Comparison of ENCODE assay signal across 8 mouse cellular contexts in the genomic region with DNA sequence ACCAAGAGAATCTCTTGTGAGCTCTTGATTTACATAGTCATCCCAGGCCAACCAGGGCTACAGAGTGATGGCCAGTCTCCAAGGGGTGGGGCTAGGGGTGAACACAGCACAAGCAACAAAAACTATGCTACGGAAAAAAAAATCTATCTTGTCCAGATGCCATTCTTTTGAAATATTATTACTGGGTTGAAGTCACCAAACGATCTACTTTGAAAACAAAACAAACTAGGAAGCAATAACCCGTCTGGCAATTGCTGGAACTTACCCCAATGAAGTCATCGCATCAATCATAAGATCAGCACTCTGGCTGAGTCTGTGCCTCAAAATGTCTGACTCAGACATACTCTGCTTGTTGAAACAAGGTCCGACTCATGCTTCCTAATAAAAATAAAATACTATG. TPM values are rescaled to one million over a fixed set of nuclear protein-coding genes. Genes with fewer than 3 reads are reported as not detected.
DNase-seq lines count a peak whose midpoint lies in the region; ATAC-seq and TF ChIP-seq lines count a peak whose summit lies in the region.

No protein-coding gene starts in this region.

- H3K9me3 ChIP-seq in forebrain, postnatal 0 days (ENCODE audit: low read length) = no peaks in the 10 kb centered on the region
- H3K9me3 ChIP-seq in hindbrain, embryonic 13.5 days = no peaks in the 10 kb centered on the region

- DNase-seq in monocyte, adult 2 months (ENCODE audit: low read depth in 1 of 2, low spot score in 2 of 2) = peak; percentile 28 to 43
- DNase-seq in cerebellum, adult 2 months = peak; percentile 64 to 79
- peak; percentile 65 for DNase-seq in forebrain, postnatal 0 days
- peak; percentile 49 to 55 for DNase-seq in layer of hippocampus, postnatal 10 days (ENCODE audit: low spot score in 2 of 2)
- DNase-seq in lung, postnatal 25 days (ENCODE audit: low spot score) = peak; percentile 79
- DNase-seq in right cerebral cortex, postnatal 4 days = peak; percentile 41

- no peaks in the 10 kb centered on the region for H3K4me1 ChIP-seq in cerebellum, adult 2 months (ENCODE audit: control insufficient read depth, insufficient read depth, low read length)
- peaks cover 24% of the 10 kb centered on the region for H3K4me1 ChIP-seq in forebrain, postnatal 0 days (ENCODE audit: insufficient read depth)
- H3K4me1 ChIP-seq in hindbrain, embryonic 13.5 days (replicated peaks) = peaks cover 30% of the 10 kb centered on the region

- peak overlapping the region; percentile 98 for H3K9ac ChIP-seq in forebrain, postnatal 0 days
- peak overlapping the region; percentile 94 for H3K9ac ChIP-seq in hindbrain, embryonic 13.5 days

- H3K4me3 ChIP-seq in cerebellum, adult 2 months (replicated peaks; ENCODE audit: insufficient read depth, low read depth, low read length) = peak overlapping the region; percentile 25
- peak overlapping the region; percentile 72 for H3K4me3 ChIP-seq in forebrain, postnatal 0 days (ENCODE audit: low read depth, low read length)
- H3K4me3 ChIP-seq in hindbrain, embryonic 13.5 days = peak overlapping the region; percentile 70

- H3K27ac ChIP-seq in cerebellum, adult 2 months (ENCODE audit: insufficient read depth, low read length) = peak overlapping the region; percentile 89; the same call in 1 of the 2 replicates
- H3K27ac ChIP-seq in forebrain, postnatal 0 days (ENCODE audit: low read depth, low read length) = peak overlapping the region; percentile 99
- peak overlapping the region; percentile 100 for H3K27ac ChIP-seq in hindbrain, embryonic 13.5 days

- no peak for TF ChIP-seq CTCF in cerebellum, adult 2 months (IDR thresholded peaks at IDR 0.05; ENCODE audit: borderline replicate concordance, insufficient read depth, low read depth, low read length)
- TF ChIP-seq CTCF in forebrain, postnatal 0 days (IDR thresholded peaks at IDR 0.05; ENCODE audit: low read depth) = no peak

- ATAC-seq in monocyte, adult 5-6 weeks (replicated peaks; ENCODE audit: insufficient number of reproducible peaks, low FRiP score, low TSS enrichment, poor library complexity, severe bottlenecking) = no peak
- no peak for ATAC-seq in forebrain, postnatal 0 days
- no peak for ATAC-seq in hindbrain, embryonic 13.5 days (ENCODE audit: low FRiP score)

- H3K27me3 ChIP-seq in cerebellum, adult 2 months (ENCODE audit: control insufficient read depth, insufficient read depth, low read length) = no peaks in the 10 kb centered on the region
- no peaks in the 10 kb centered on the region for H3K27me3 ChIP-seq in forebrain, postnatal 0 days (ENCODE audit: insufficient read depth, low read length)
- H3K27me3 ChIP-seq in hindbrain, embryonic 13.5 days = no peaks in the 10 kb centered on the region

- H3K36me3 ChIP-seq in forebrain, postnatal 0 days (ENCODE audit: insufficient read depth) = peaks cover 14% of the 10 kb centered on the region; the same call in 1 of the 2 replicates
- peaks cover 16% of the 10 kb centered on the region for H3K36me3 ChIP-seq in hindbrain, embryonic 13.5 days

- H3K4me2 ChIP-seq in forebrain, postnatal 0 days (ENCODE audit: low read depth) = peak overlapping the region; percentile 82
- peak overlapping the region; percentile 70 for H3K4me2 ChIP-seq in hindbrain, embryonic 13.5 days

- peak; percentile 16; the same call in 1 of the 2 replicates for TF ChIP-seq POLR2A in cerebellum, adult 2 months (IDR thresholded peaks at IDR 0.05; ENCODE audit: borderline replicate concordance, insufficient read depth, low read length)

- WGBS in cerebellum, adult 2 months = under 1% methylated on average over 5 of the region's 5 CpGs
- WGBS in forebrain, postnatal 0 days = 4% methylated on average over 5 of the region's 5 CpGs
- WGBS in hindbrain, embryonic 13.5 days = 24% methylated on average over 5 of the region's 5 CpGs

RNA-seq across cellular contexts. Expression of gene Ubb, which starts 1.2 kb away (rescaled TPM):
- 1,289 to 1,782 TPM (median 1,376 TPM) in 3 replicates for total RNA-seq in monocyte, adult 5-6 weeks (2017)
- polyA plus RNA-seq in cerebellum, adult 2 months (2012; rRNA removed) = 3,782 and 4,320 TPM in 2 replicates
- total RNA-seq in forebrain, postnatal 0 days (2014; rRNA removed) = 1,115 and 1,190 TPM in 2 replicates
- 4,663 and 5,112 TPM in 2 replicates for polyA plus RNA-seq in forebrain, postnatal 0 days (2015; fragmentation: Nextera tagmentation; extraction: Ambion mirVana)
- polyA plus RNA-seq in hindbrain, embryonic 13.5 days (2015; fragmentation: Nextera tagmentation; extraction: Ambion mirVana) = 4,618 and 4,725 TPM in 2 replicates
- 1,000 to 10,000 TPM; 1,541 to 1,698 TPM for total RNA-seq in layer of hippocampus, postnatal 10 days (2021)

RNA-seq across cellular contexts. Expression of gene Cenpv, which starts 10.7 kb away (rescaled TPM):
- total RNA-seq in monocyte, adult 5-6 weeks (2017) = 6.1 to 14.6 TPM in 2 of 3 replicates, not detected in the other
- 46.7 and 52.4 TPM in 2 replicates for polyA plus RNA-seq in cerebellum, adult 2 months (2012; rRNA removed)
- total RNA-seq in forebrain, postnatal 0 days (2014; rRNA removed) = 79.0 and 112 TPM in 2 replicates
- 50.8 and 68.0 TPM in 2 replicates for polyA plus RNA-seq in forebrain, postnatal 0 days (2015; fragmentation: Nextera tagmentation; extraction: Ambion mirVana)
- polyA plus RNA-seq in hindbrain, embryonic 13.5 days (2015; fragmentation: Nextera tagmentation; extraction: Ambion mirVana) = 49.4 and 55.5 TPM in 2 replicates
- total RNA-seq in layer of hippocampus, postnatal 10 days (2021) = 10 to 100 TPM; 41.5 to 44.4 TPM

RNA-seq across cellular contexts. Expression of gene Trpv2, which starts 24.5 kb away (rescaled TPM):
- total RNA-seq in monocyte, adult 5-6 weeks (2017) = 33.3 to 61.4 TPM (median 38.2 TPM) in 3 replicates
- polyA plus RNA-seq in cerebellum, adult 2 months (2012; rRNA removed) = 22.0 and 23.7 TPM in 2 replicates
- 38.1 and 46.6 TPM in 2 replicates for total RNA-seq in forebrain, postnatal 0 days (2014; rRNA removed)
- 21.6 and 26.2 TPM in 2 replicates for polyA plus RNA-seq in forebrain, postnatal 0 days (2015; fragmentation: Nextera tagmentation; extraction: Ambion mirVana)
- 21.5 and 21.7 TPM in 2 replicates for polyA plus RNA-seq in hindbrain, embryonic 13.5 days (2015; fragmentation: Nextera tagmentation; extraction: Ambion mirVana)
- total RNA-seq in layer of hippocampus, postnatal 10 days (2021) = 10 to 100 TPM; 26.1 to 26.3 TPM
